In genomic region chr13:74237574-74237973, GRCm38 (mm10) we compare ENCODE assay signal across 19 mouse cellular contexts.
"Had no signal": no experiment of that assay in that cellular context is flagged by ENCODE, and none has a peak within 500 bp of the region (broad histone marks: within the 10 kb centered on the region; RNA-seq: fewer than 3 reads in every experiment).

No protein-coding gene starts in this region.

- H3K27me3 ChIP-seq: liver, embryonic 12.5 days; midbrain, embryonic 12.5 days; neural tube, embryonic 13.5 days; neural tube, embryonic 15.5 days had no signal

- H3K4me3 ChIP-seq: liver, embryonic 12.5 days; midbrain, embryonic 10.5 days; midbrain, embryonic 12.5 days; myocyte; neural tube, embryonic 13.5 days; neural tube, embryonic 15.5 days had no signal

- DNase-seq: lung, adult 18-20 months; lung, postnatal 36 days; midbrain, embryonic 14.5 days; retina, postnatal 1 day; right cerebral cortex, adult 18-20 months; right cerebral cortex, postnatal 25 days; right cerebral cortex, postnatal 4 days; spleen, adult 18-20 months; thymus, adult 18-20 months; thymus, postnatal 14 days; thymus, postnatal 36 days had no signal

- H3K9me3 ChIP-seq: liver, embryonic 12.5 days; midbrain, embryonic 10.5 days; midbrain, embryonic 12.5 days; neural tube, embryonic 13.5 days; neural tube, embryonic 15.5 days had no signal

- H3K4me1 ChIP-seq: liver, embryonic 12.5 days; midbrain, embryonic 10.5 days; midbrain, embryonic 12.5 days; neural tube, embryonic 13.5 days; neural tube, embryonic 15.5 days had no signal

- H3K4me2 ChIP-seq: liver, embryonic 12.5 days; midbrain, embryonic 12.5 days; neural tube, embryonic 13.5 days; neural tube, embryonic 15.5 days had no signal

- H3K9ac ChIP-seq: liver, embryonic 12.5 days; liver, embryonic 14.5 days; midbrain, embryonic 12.5 days; neural tube, embryonic 13.5 days; neural tube, embryonic 15.5 days had no signal

- H3K36me3 ChIP-seq: liver, embryonic 12.5 days; midbrain, embryonic 10.5 days; midbrain, embryonic 12.5 days; neural tube, embryonic 13.5 days; neural tube, embryonic 15.5 days had no signal

- H3K27ac ChIP-seq: liver, embryonic 12.5 days; liver, embryonic 14.5 days; midbrain, embryonic 10.5 days; midbrain, embryonic 12.5 days; neural tube, embryonic 13.5 days; neural tube, embryonic 15.5 days had no signal

- ATAC-seq: liver, embryonic 12.5 days; midbrain, embryonic 16.5 days had no signal
